Mouse (Mus musculus) stomach, postnatal 0 days (tissue): ENCODE measurements around the gene Krtap2-4.

ENCODE experiments used
- CTCF ChIP-seq: IDR thresholded peaks from 2 replicates; pipeline ENCODE4 v1.5.1; 2016; ENCODE audit warnings: antibody characterized with exemption, low read depth, mild to moderate bottlenecking, moderate library complexity
- EP300 ChIP-seq: optimal IDR thresholded peaks from 2 replicates; pipeline ENCODE3; 2016; ENCODE audit warnings: antibody characterized with exemption

GRCm38 (mm10) chr11:99646444-99646843 is 31.8 kb upstream of the Krtap2-4 start:
- TF ChIP-seq CTCF: no peak
- no peak for TF ChIP-seq EP300
